ENCODE assay signal across 15 mouse cellular contexts in the genomic region with DNA sequence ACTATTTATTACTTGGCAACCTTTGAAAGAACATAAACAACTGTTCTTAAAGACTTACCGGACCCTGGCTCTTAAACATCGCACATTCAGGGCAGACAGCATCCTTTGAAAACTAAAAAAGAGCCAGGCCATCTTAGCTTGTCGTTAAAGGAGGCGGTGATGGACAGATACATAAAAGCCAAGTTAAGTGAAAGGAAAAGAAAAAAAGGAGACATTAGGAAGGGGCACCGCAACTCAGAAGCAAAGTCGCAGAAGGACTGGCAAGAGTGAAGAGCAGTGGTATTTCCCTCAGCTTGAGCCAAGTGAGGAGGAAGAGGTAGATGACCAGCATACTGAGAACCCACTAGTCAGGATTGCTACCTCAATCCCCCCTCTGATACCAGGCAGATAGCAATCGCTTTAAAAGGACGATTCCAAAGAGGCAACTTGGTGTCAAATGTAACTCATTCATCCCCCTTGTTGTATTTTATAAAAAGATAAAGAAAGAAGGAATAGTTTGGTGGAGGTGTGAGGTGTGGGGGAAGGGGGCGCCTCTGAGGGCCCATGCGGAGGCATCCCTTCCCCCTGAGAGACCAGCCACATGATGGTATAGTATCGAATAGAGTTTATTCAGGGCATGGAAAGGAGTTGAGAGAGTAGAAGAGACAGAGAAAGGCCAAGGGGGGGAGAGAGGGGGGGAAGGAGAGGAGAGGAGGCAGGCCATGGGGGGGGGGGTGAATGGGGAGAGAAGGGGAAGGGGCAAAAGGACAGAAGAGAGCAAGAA. TPM values are rescaled to one million over a fixed set of nuclear protein-coding genes. Genes with fewer than 3 reads are reported as not detected.
DNase-seq lines count a peak whose midpoint lies in the region; ATAC-seq lines count a peak whose summit lies in the region.
"Had no signal": no experiment of that assay in that cellular context is flagged by ENCODE, and none has a peak within 500 bp of the region (broad histone marks: within the 10 kb centered on the region; RNA-seq: fewer than 3 reads in every experiment).

No protein-coding gene starts in this region.

- H3K4me2 ChIP-seq in neural tube, embryonic 11.5 days (ENCODE audit: low read depth) = no peak overlapping the region
- H3K4me2 ChIP-seq in hindbrain, embryonic 12.5 days (replicated peaks) = no peak overlapping the region
- H3K4me2 ChIP-seq in midbrain, embryonic 14.5 days (ENCODE audit: low read length) = no peak overlapping the region
- H3K4me2 ChIP-seq in liver, embryonic 12.5 days = no peak overlapping the region
- H3K4me2 ChIP-seq: limb, embryonic 12.5 days; liver, embryonic 15.5 days; midbrain, embryonic 12.5 days had no signal

- no peak overlapping the region for H3K9ac ChIP-seq in neural tube, embryonic 11.5 days (ENCODE audit: low read length)
- no peak overlapping the region for H3K9ac ChIP-seq in hindbrain, embryonic 12.5 days
- H3K9ac ChIP-seq in midbrain, embryonic 14.5 days (replicated peaks; ENCODE audit: low read length) = no peak overlapping the region
- no peak overlapping the region for H3K9ac ChIP-seq in liver, embryonic 12.5 days
- H3K9ac ChIP-seq: limb, embryonic 12.5 days; liver, embryonic 15.5 days; midbrain, embryonic 12.5 days had no signal

- no peaks in the 10 kb centered on the region for H3K9me3 ChIP-seq in neural tube, embryonic 11.5 days (ENCODE audit: control insufficient read depth, low read length)
- peaks cover 5% of the 10 kb centered on the region; the same call in 1 of the 2 replicates for H3K9me3 ChIP-seq in hindbrain, embryonic 12.5 days (replicated peaks)
- no peaks in the 10 kb centered on the region for H3K9me3 ChIP-seq in midbrain, embryonic 14.5 days (ENCODE audit: control insufficient read depth, low read length)
- no peaks in the 10 kb centered on the region for H3K9me3 ChIP-seq in liver, embryonic 12.5 days (replicated peaks)
- H3K9me3 ChIP-seq: limb, embryonic 12.5 days; liver, embryonic 15.5 days had no signal

- ATAC-seq in neural tube, embryonic 11.5 days (ENCODE audit: insufficient read depth, low FRiP score, low TSS enrichment) = peak; percentile 16; the same call in 1 of the 2 replicates
- no peak for ATAC-seq in hindbrain, embryonic 12.5 days (ENCODE audit: low FRiP score)
- 0 out of 2 replicates have a peak, but pooled peaks have one; percentile 40 for ATAC-seq in midbrain, embryonic 14.5 days (ENCODE audit: low FRiP score, low TSS enrichment)
- ATAC-seq in liver, embryonic 12.5 days = no peak
- ATAC-seq in inflammation-experienced regulatory T-cells, adult 6 months = no peak
- no peak for ATAC-seq in erythroblast, adult 5-6 weeks (replicated peaks; ENCODE audit: low FRiP score, poor library complexity, severe bottlenecking)
- ATAC-seq: intestine, postnatal 0 days had no signal

- H3K4me3 ChIP-seq in neural tube, embryonic 11.5 days (ENCODE audit: low read depth, low read length) = no peak overlapping the region
- no peak overlapping the region for H3K4me3 ChIP-seq in hindbrain, embryonic 12.5 days
- H3K4me3 ChIP-seq in midbrain, embryonic 14.5 days (replicated peaks; ENCODE audit: low read depth, low read length) = no peak overlapping the region
- no peak overlapping the region for H3K4me3 ChIP-seq in liver, embryonic 12.5 days
- H3K4me3 ChIP-seq: limb, embryonic 12.5 days; liver, embryonic 15.5 days; midbrain, embryonic 12.5 days had no signal

- no peak for DNase-seq in neural tube, embryonic 11.5 days (ENCODE audit: low spot score)
- no peak for DNase-seq in neural tube, embryonic 10.5 days (ENCODE audit: extremely low spot score, low spot score)
- DNase-seq in midbrain, embryonic 14.5 days = no peak
- DNase-seq in ovary, postnatal 14 days (ENCODE audit: low spot score) = no peak
- DNase-seq: gastrocnemius, postnatal 10 days; heart, postnatal 14 days; lung, postnatal 10 days had no signal

- H3K27ac ChIP-seq in neural tube, embryonic 11.5 days (ENCODE audit: low read depth, low read length) = peak overlapping the region; percentile 51; the same call in 1 of the 2 replicates
- H3K27ac ChIP-seq in hindbrain, embryonic 12.5 days = 0 out of 2 replicates have a peak overlapping the region, but pooled peaks have one; percentile 23
- H3K27ac ChIP-seq in midbrain, embryonic 14.5 days (replicated peaks; ENCODE audit: low read depth, low read length) = no peak overlapping the region
- H3K27ac ChIP-seq in liver, embryonic 12.5 days = no peak overlapping the region
- H3K27ac ChIP-seq: limb, embryonic 12.5 days; liver, embryonic 15.5 days; midbrain, embryonic 12.5 days had no signal

- no peaks in the 10 kb centered on the region for H3K4me1 ChIP-seq in neural tube, embryonic 11.5 days (ENCODE audit: control insufficient read depth, insufficient read depth, low read length)
- H3K4me1 ChIP-seq in hindbrain, embryonic 12.5 days = peaks cover 6% of the 10 kb centered on the region
- H3K4me1 ChIP-seq in midbrain, embryonic 14.5 days (ENCODE audit: control insufficient read depth, insufficient read depth, low read length) = peaks cover 4% of the 10 kb centered on the region; the same call in 1 of the 2 replicates
- H3K4me1 ChIP-seq in liver, embryonic 12.5 days = no peaks in the 10 kb centered on the region
- H3K4me1 ChIP-seq: liver, embryonic 15.5 days had no signal

- no peaks in the 10 kb centered on the region for H3K36me3 ChIP-seq in neural tube, embryonic 11.5 days (ENCODE audit: control insufficient read depth, insufficient read depth, low read length)
- H3K36me3 ChIP-seq in hindbrain, embryonic 12.5 days = no peaks in the 10 kb centered on the region
- no peaks in the 10 kb centered on the region for H3K36me3 ChIP-seq in midbrain, embryonic 14.5 days (ENCODE audit: control insufficient read depth, insufficient read depth, low read length)
- no peaks in the 10 kb centered on the region for H3K36me3 ChIP-seq in liver, embryonic 12.5 days
- H3K36me3 ChIP-seq: limb, embryonic 12.5 days; liver, embryonic 15.5 days; midbrain, embryonic 12.5 days had no signal

- H3K27me3 ChIP-seq in neural tube, embryonic 11.5 days (ENCODE audit: control insufficient read depth, insufficient read depth, low read length) = no peaks in the 10 kb centered on the region
- no peaks in the 10 kb centered on the region for H3K27me3 ChIP-seq in hindbrain, embryonic 12.5 days
- no peaks in the 10 kb centered on the region for H3K27me3 ChIP-seq in midbrain, embryonic 14.5 days (ENCODE audit: control insufficient read depth, insufficient read depth, low read length)
- no peaks in the 10 kb centered on the region for H3K27me3 ChIP-seq in liver, embryonic 12.5 days (replicated peaks)
- H3K27me3 ChIP-seq: limb, embryonic 12.5 days; liver, embryonic 15.5 days; midbrain, embryonic 12.5 days had no signal

- WGBS in neural tube, embryonic 11.5 days = 33% methylated on average over 11 of the region's 11 CpGs
- 39% methylated on average over 11 of the region's 11 CpGs for WGBS in hindbrain, embryonic 12.5 days
- 39% methylated on average over 11 of the region's 11 CpGs for WGBS in midbrain, embryonic 14.5 days
- WGBS in liver, embryonic 12.5 days (ENCODE audit: insufficient replicate concordance) = 70% methylated on average over 11 of the region's 11 CpGs

RNA-seq across cellular contexts. Expression of gene Phyhipl, which starts 31.4 kb away (rescaled TPM):
- 142 and 166 TPM in 2 replicates for polyA plus RNA-seq in neural tube, embryonic 11.5 days (2014; fragmentation: Nextera tagmentation; extraction: Ambion mirVana)
- 131 and 135 TPM in 2 replicates for polyA plus RNA-seq in hindbrain, embryonic 12.5 days (2016; fragmentation: Nextera tagmentation; extraction: Ambion mirVana)
- 225 and 246 TPM in 2 replicates for polyA plus RNA-seq in midbrain, embryonic 14.5 days (2014; fragmentation: Nextera tagmentation; extraction: Ambion mirVana)
- polyA plus RNA-seq in liver, embryonic 12.5 days (2016; fragmentation: Nextera tagmentation; extraction: Ambion mirVana) = 0.27 and 0.33 TPM in 2 replicates
- not detected for polyA plus RNA-seq in inflammation-experienced regulatory T-cells, adult 6 months (2017; shearing (Covaris generic))
- not detected in 2 replicates for total RNA-seq in erythroblast, adult 5-6 weeks (2015; ENCODE audit: low replicate concordance)
- 0.14 TPM in 1 of 2 replicates, not detected in the other for total RNA-seq in erythroblast, adult 5-6 weeks (2017; ENCODE audit: low replicate concordance)
- total RNA-seq: heart, postnatal 14 days had no signal

Comparison
In these comparisons a context has a peak if more than half of its experiments do, and no peak if none do; other contexts are left out.
1. ATAC-seq: peak in neural tube, embryonic 11.5 days (single experiment) and midbrain, embryonic 14.5 days (single experiment); none in hindbrain, embryonic 12.5 days (single experiment), liver, embryonic 12.5 days (single experiment), inflammation-experienced regulatory T-cells, adult 6 months (single experiment) and erythroblast, adult 5-6 weeks (single experiment).
2. H3K27ac ChIP-seq: peak in neural tube, embryonic 11.5 days (single experiment) and hindbrain, embryonic 12.5 days (single experiment); none in midbrain, embryonic 14.5 days (single experiment) and liver, embryonic 12.5 days (single experiment).
3. RNA of gene Phyhipl, which starts 31.4 kb away (polyA plus RNA-seq): 225 to 246 TPM in midbrain, embryonic 14.5 days, 142 to 166 TPM in neural tube, embryonic 11.5 days and 131 to 135 TPM in hindbrain, embryonic 12.5 days; 0.27 to 0.33 TPM in liver, embryonic 12.5 days and not detected in inflammation-experienced regulatory T-cells, adult 6 months; every median in the first group is over 10 times any median in the second.